Mouse (Mus musculus) heart, postnatal 0 days (tissue): ENCODE data around the gene Atg9b. TPM values are rescaled to one million over a fixed set of nuclear protein-coding genes. Genes with fewer than 3 reads are reported as not detected.

ENCODE experiments used
- ATAC-seq: fragments of 200-750 bp; cut with Nextera tagmentation; 2 replicates; pipeline ENCODE4 v1.8.0; 2017; ENCODE audit warnings: low read depth, moderate number of reproducible peaks, moderate library complexity; ENCODE audit not compliant: insufficient read depth
- DNase-seq: peaks from one replicate; pipeline ENCODE4 v3.0.0-alpha.2; 2016; ENCODE audit warnings: low spot score
- H3K27ac ChIP-seq: fragments of 300-500 bp; sonication (generic); 2 replicates; pipeline ENCODE4 v1.5.1; 2014; ENCODE audit warnings: low read depth, mild to moderate bottlenecking
- H3K27me3 ChIP-seq: fragments of 300-500 bp; sonication (generic); 2 replicates; pipeline ENCODE4 v1.6.1; 2014; ENCODE audit warnings: low read length, mixed read lengths; ENCODE audit not compliant: control insufficient read depth, insufficient read depth
- H3K36me3 ChIP-seq: fragments of 300-500 bp; sonication (generic); replicated peaks from 2 replicates; pipeline ENCODE4 v1.6.1; 2014; ENCODE audit warnings: low read length, mixed read lengths; ENCODE audit not compliant: control insufficient read depth, insufficient read depth
- H3K4me1 ChIP-seq: fragments of 300-500 bp; sonication (generic); 2 replicates; pipeline ENCODE4 v1.6.1; 2014; ENCODE audit warnings: antibody characterized with exemption; ENCODE audit not compliant: control insufficient read depth, insufficient read depth
- H3K4me2 ChIP-seq: fragments of 300-500 bp; sonication (generic); 2 replicates; pipeline ENCODE4 v1.6.1; 2014; ENCODE audit warnings: low read depth, mild to moderate bottlenecking, low read length, moderate library complexity
- H3K4me3 ChIP-seq: fragments of 300-500 bp; sonication (generic); 2 replicates; pipeline ENCODE4 v1.5.1; 2014; ENCODE audit warnings: low read depth, low read length
- H3K9ac ChIP-seq: fragments of 300-500 bp; sonication (generic); replicated peaks from 2 replicates; pipeline ENCODE4 v1.6.1; 2014; ENCODE audit warnings: low read depth, low read length, mixed read lengths
- H3K9me3 ChIP-seq: fragments of 300-500 bp; sonication (generic); replicated peaks from 2 replicates; pipeline ENCODE4 v1.6.1; 2016; ENCODE audit warnings: low read length; ENCODE audit not compliant: control insufficient read depth
- CTCF ChIP-seq: IDR thresholded peaks from 2 replicates; pipeline ENCODE4 v1.5.1; 2016; ENCODE audit warnings: antibody characterized with exemption, control low read depth, low read depth
- EP300 ChIP-seq: IDR thresholded peaks from 2 replicates; pipeline ENCODE4 v1.6.1; 2016; ENCODE audit warnings: antibody characterized with exemption, low read depth
- WGBS: fragments of 180-500 bp; shearing (Covaris S2); extraction: QIAGEN DNeasy Blood & Tissue Kit; methylation state at CpG from one replicate; pipeline ENCODE4 v1.1.7; 2014; 5-methylcytosine and 5-hydroxymethylcytosine counted together
- polyA plus RNA-seq: library from polyadenylated mRNA; unstranded; fragments of >200 nt; fragmentation: Nextera tagmentation; extraction: Ambion mirVana; gene quantifications from 2 replicates; pipeline ENCODE4 v1.2.1, GENCODE M21; 2015
- total RNA-seq: library from RNA; depleted of rRNA; stranded (reverse); fragments of >200 nt; gene quantifications from 2 replicates; pipeline ENCODE4 v1.2.3, GENCODE M21; 2014; ENCODE audit warnings: low replicate concordance

Gene Atg9b
- total and polyA plus RNA-seq, 2 experiments from 2014 or later, result 0.15 to 0.34 TPM

DNA sequence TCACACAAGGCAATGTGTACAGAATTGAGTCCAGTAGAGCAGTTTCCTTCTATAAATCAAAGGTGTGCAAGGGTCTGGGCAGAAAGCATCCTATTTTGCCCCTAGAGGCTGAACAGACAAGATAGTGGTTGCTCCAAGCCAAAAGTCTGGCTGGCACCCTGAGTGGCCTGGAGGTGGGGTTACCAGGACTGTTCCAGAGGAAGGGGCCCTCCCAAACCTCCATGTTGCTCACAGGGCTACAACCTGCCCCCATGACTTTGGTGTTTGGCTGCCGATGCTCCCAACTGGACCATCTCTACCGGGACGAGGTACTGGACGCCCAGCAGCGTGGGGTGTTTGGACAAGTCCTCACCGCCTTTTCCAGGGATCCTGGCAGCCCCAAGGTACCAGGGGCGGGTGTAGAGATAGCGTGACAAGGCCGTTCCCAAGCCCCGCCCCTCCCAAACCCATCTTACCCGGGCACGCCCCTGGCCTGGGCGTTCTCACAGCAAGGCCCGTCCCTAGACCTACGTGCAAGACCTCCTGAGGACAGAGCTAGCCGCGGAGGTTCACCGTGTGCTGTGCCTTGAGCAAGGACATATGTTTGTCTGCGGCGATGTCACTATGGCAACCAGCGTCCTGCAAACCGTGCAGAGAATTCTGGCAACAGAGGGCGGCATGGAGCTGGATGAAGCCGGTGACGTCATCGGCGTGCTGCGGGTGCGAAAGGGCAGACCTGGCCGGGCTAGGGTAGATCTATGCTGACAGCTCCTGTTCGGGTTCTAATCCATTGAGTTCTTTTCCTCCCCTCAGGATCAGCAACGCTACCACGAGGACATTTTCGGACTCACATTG lies 8.7 kb downstream of the Atg9b start:
- no peaks in the 10 kb centered on the region for H3K9me3 ChIP-seq
- H3K27me3 ChIP-seq, result 0 out of 2 replicates have a peak, but pooled peaks cover 6% of the 10 kb centered on the region
- H3K9ac ChIP-seq, result peak overlapping the region; percentile 10; the same call in 1 of the 2 replicates
- DNase-seq, result peak; percentile 98
- 2% methylated on average over 34 of the region's 34 CpGs for WGBS
- peaks cover 9% of the 10 kb centered on the region; the same call in 1 of the 2 replicates for H3K36me3 ChIP-seq
- TF ChIP-seq CTCF, result peak; percentile 53
- no peak for TF ChIP-seq EP300
- peak; percentile 87 for ATAC-seq
- H3K4me3 ChIP-seq, result peak overlapping the region; percentile 29
- peaks cover 37% of the 10 kb centered on the region for H3K4me1 ChIP-seq
- H3K4me2 ChIP-seq, result peak overlapping the region; percentile 58
- peak overlapping the region; percentile 71 for H3K27ac ChIP-seq

- no peak for DNase-seq
- H3K27ac ChIP-seq, result no peak overlapping the region
- WGBS, result 49% methylated on average over 2 of the region's 2 CpGs
- H3K36me3 ChIP-seq, result peaks cover 9% of the 10 kb centered on the region; the same call in 1 of the 2 replicates
- H3K27me3 ChIP-seq, result 0 out of 2 replicates have a peak, but pooled peaks cover 6% of the 10 kb centered on the region
- H3K4me2 ChIP-seq, result no peak overlapping the region
- TF ChIP-seq CTCF (no peak), EP300 (no peak)
- no peak overlapping the region for H3K9ac ChIP-seq
- peaks cover 25% of the 10 kb centered on the region; the same call in 1 of the 2 replicates for H3K4me1 ChIP-seq
- ATAC-seq, result no peak
- H3K4me3 ChIP-seq, result no peak overlapping the region
- H3K9me3 ChIP-seq, result no peaks in the 10 kb centered on the region
These were observed 10.0 kb downstream of the Atg9b start for GRCm38 (mm10) chr5:24381988-24382387.

DNA sequence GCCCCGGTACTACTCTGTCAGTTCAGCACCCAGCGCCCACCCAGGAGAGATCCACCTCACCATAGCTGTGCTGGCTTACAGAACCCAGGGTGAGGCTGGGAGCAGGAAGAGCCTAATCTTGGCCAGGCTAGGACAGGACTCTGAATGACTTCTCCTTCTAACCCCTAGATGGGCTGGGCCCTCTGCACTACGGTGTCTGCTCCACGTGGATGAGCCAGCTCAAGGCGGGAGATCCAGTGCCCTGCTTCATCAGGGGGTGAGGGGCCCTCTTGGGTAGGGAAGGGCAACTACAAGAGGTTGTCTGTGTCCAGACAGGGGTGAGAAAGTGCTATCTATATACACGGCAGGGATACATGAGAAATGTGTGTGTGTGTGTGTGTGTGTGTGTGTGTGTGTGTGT lies 10.5 kb downstream of the Atg9b start:
- H3K27ac ChIP-seq, result no peak overlapping the region
- H3K4me1 ChIP-seq, result peaks cover 20% of the 10 kb centered on the region; the same call in 1 of the 2 replicates
- no peak overlapping the region for H3K9ac ChIP-seq
- 76% methylated on average over 6 of the region's 6 CpGs for WGBS
- peaks cover 9% of the 10 kb centered on the region; the same call in 1 of the 2 replicates for H3K36me3 ChIP-seq
- no peak for ATAC-seq
- H3K4me3 ChIP-seq, result no peak overlapping the region
- 0 out of 2 replicates have a peak, but pooled peaks cover 6% of the 10 kb centered on the region for H3K27me3 ChIP-seq
- TF ChIP-seq CTCF (no peak), EP300 (no peak)
- no peak for DNase-seq
- no peaks in the 10 kb centered on the region for H3K9me3 ChIP-seq
- H3K4me2 ChIP-seq, result no peak overlapping the region

- Histone ChIP-seq H3K4me1 (peaks cover 19% of the 10 kb centered on the region; the same call in 1 of the 2 replicates), H3K9ac (no peak overlapping the region), H3K27me3 (no peaks in the 10 kb centered on the region), H3K4me2 (no peak overlapping the region), H3K4me3 (no peak overlapping the region), H3K9me3 (no peaks in the 10 kb centered on the region), H3K36me3 (peaks cover 9% of the 10 kb centered on the region; the same call in 1 of the 2 replicates), H3K27ac (no peak overlapping the region)
- ATAC-seq, result no peak
- no peak for DNase-seq
- WGBS, result 85% methylated on average over 4 of the region's 4 CpGs
- TF ChIP-seq CTCF, result no peak
- TF ChIP-seq EP300, result no peak
These were observed 11.4 kb downstream of the Atg9b start for GRCm38 (mm10) chr5:24380499-24380898.

DNA sequence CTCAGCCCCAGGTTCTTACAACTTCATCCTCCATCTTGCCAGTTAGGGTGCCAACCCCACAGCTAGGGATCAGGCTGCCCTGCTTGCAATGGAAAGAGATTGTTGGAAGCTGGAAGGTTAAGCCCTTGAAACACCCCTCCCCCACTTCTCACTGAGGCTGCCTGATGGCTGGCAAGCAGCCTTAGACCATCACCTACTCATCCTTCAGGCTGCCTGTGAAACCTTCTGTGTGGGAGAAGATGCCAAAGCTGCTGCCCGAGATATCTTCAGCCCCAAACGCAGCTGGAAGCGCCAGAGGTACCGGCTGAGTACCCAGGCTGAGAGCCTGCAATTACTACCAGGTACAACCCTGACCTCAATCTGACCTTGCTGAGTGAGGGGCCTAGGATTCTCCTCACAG lies 12.4 kb downstream of the Atg9b start:
- Histone ChIP-seq H3K4me3 (no peak overlapping the region), H3K9me3 (no peaks in the 10 kb centered on the region), H3K36me3 (peaks cover 9% of the 10 kb centered on the region; the same call in 1 of the 2 replicates), H3K9ac (no peak overlapping the region), H3K27ac (no peak overlapping the region), H3K27me3 (no peaks in the 10 kb centered on the region), H3K4me1 (peaks cover 18% of the 10 kb centered on the region), H3K4me2 (no peak overlapping the region)
- TF ChIP-seq EP300 (no peak), CTCF (no peak)
- ATAC-seq (no peak), DNase-seq (no peak)
- WGBS, result 61% methylated on average over 4 of the region's 4 CpGs
